In genomic region chr9:122244080-122244799, GRCm38 (mm10) we compare ENCODE assay signal across 8 mouse cellular contexts. TPM values are rescaled to one million over a fixed set of nuclear protein-coding genes. Genes with fewer than 3 reads are reported as not detected.
A peak's percentile ranks its signal among the peaks of the same experiment; 100 is the strongest.
DNase-seq lines count a peak whose midpoint lies in the region; ATAC-seq and TF ChIP-seq lines count a peak whose summit lies in the region.

No protein-coding gene starts in this region.

- H3K4me1 ChIP-seq in intestine, postnatal 0 days (replicated peaks; ENCODE audit: control insufficient read depth, insufficient read depth, low read length) = no peaks in the 10 kb centered on the region
- H3K4me1 ChIP-seq in intestine, embryonic 16.5 days (ENCODE audit: control insufficient read depth, insufficient read depth, low read length) = no peaks in the 10 kb centered on the region
- no peaks in the 10 kb centered on the region for H3K4me1 ChIP-seq in ES-Bruce4 (ENCODE audit: control insufficient read depth, insufficient read depth, low read length)
- no peaks in the 10 kb centered on the region for H3K4me1 ChIP-seq in midbrain, postnatal 0 days (ENCODE audit: insufficient read depth, low read length)

- no peaks in the 10 kb centered on the region for H3K9me3 ChIP-seq in intestine, postnatal 0 days (ENCODE audit: control insufficient read depth)
- no peaks in the 10 kb centered on the region for H3K9me3 ChIP-seq in intestine, embryonic 16.5 days (ENCODE audit: control insufficient read depth, low read length)
- no peaks in the 10 kb centered on the region for H3K9me3 ChIP-seq in ES-Bruce4 (replicated peaks; ENCODE audit: control insufficient read depth, insufficient read depth, low read length, poor library complexity, severe bottlenecking)
- H3K9me3 ChIP-seq in midbrain, postnatal 0 days (ENCODE audit: low read length) = no peaks in the 10 kb centered on the region

- no peak for TF ChIP-seq POLR2A in ES-Bruce4 (IDR thresholded peaks at IDR 0.05; ENCODE audit: insufficient read depth, low read length)

- H3K9ac ChIP-seq in intestine, postnatal 0 days (ENCODE audit: low read depth, low read length) = no peak overlapping the region
- H3K9ac ChIP-seq in intestine, embryonic 16.5 days (ENCODE audit: low read depth, low read length) = no peak overlapping the region
- H3K9ac ChIP-seq in ES-Bruce4 (ENCODE audit: low read depth, poor library complexity, severe bottlenecking) = no peak overlapping the region
- H3K9ac ChIP-seq in midbrain, postnatal 0 days (replicated peaks; ENCODE audit: low read length, poor library complexity, severe bottlenecking) = no peak overlapping the region

- H3K27ac ChIP-seq in intestine, postnatal 0 days (ENCODE audit: low read depth, low read length) = no peak overlapping the region
- H3K27ac ChIP-seq in intestine, embryonic 16.5 days (ENCODE audit: low read length) = no peak overlapping the region
- no peak overlapping the region for H3K27ac ChIP-seq in ES-Bruce4 (ENCODE audit: insufficient read depth, low read length)
- H3K27ac ChIP-seq in midbrain, postnatal 0 days (ENCODE audit: low read depth, low read length) = no peak overlapping the region

- DNase-seq in cerebellum, adult 18-20 months = peak; percentile 65 to 75
- peak; percentile 61 to 68 for DNase-seq in frontal cortex, postnatal 36 days (ENCODE audit: low spot score in 2 of 2)
- DNase-seq in layer of hippocampus, postnatal 14 days (ENCODE audit: low spot score in 2 of 2) = peak; percentile 51 to 74
- DNase-seq in midbrain, postnatal 0 days (ENCODE audit: low spot score) = peak; percentile 75
- peak; percentile 85 for DNase-seq in thymus, postnatal 14 days

- no peaks in the 10 kb centered on the region; the same call in 1 of the 2 replicates for H3K36me3 ChIP-seq in intestine, postnatal 0 days (ENCODE audit: control insufficient read depth, insufficient read depth)
- no peaks in the 10 kb centered on the region for H3K36me3 ChIP-seq in intestine, embryonic 16.5 days (ENCODE audit: control insufficient read depth, insufficient read depth, low read length)
- no peaks in the 10 kb centered on the region for H3K36me3 ChIP-seq in ES-Bruce4 (ENCODE audit: control insufficient read depth, insufficient read depth, low read length, poor library complexity, severe bottlenecking)
- H3K36me3 ChIP-seq in midbrain, postnatal 0 days (ENCODE audit: insufficient read depth, low read length) = no peaks in the 10 kb centered on the region; the same call in 1 of the 2 replicates

- ATAC-seq in intestine, postnatal 0 days = no peak
- ATAC-seq in intestine, embryonic 16.5 days = no peak
- no peak for ATAC-seq in midbrain, postnatal 0 days (ENCODE audit: low FRiP score)

- no peak overlapping the region for H3K4me2 ChIP-seq in intestine, postnatal 0 days (replicated peaks; ENCODE audit: low read depth)
- H3K4me2 ChIP-seq in intestine, embryonic 16.5 days (ENCODE audit: low read depth, low read length) = no peak overlapping the region
- H3K4me2 ChIP-seq in midbrain, postnatal 0 days (ENCODE audit: low read depth, low read length, poor library complexity, severe bottlenecking) = no peak overlapping the region

- H3K4me3 ChIP-seq in intestine, postnatal 0 days (ENCODE audit: low read depth, low read length) = no peak overlapping the region
- no peak overlapping the region for H3K4me3 ChIP-seq in intestine, embryonic 16.5 days (ENCODE audit: low read length)
- H3K4me3 ChIP-seq in ES-Bruce4 (ENCODE audit: low read depth, low read length) = no peak overlapping the region
- no peak overlapping the region for H3K4me3 ChIP-seq in midbrain, postnatal 0 days (ENCODE audit: low read depth, low read length)

- WGBS in intestine, postnatal 0 days = 35% methylated on average over 4 of the region's 4 CpGs
- WGBS in intestine, embryonic 16.5 days = 34% methylated on average over 4 of the region's 4 CpGs
- WGBS in midbrain, postnatal 0 days = 31% methylated on average over 4 of the region's 4 CpGs

- TF ChIP-seq EP300 in ES-Bruce4 (IDR thresholded peaks at IDR 0.05; ENCODE audit: insufficient read depth, low read depth, low read length) = no peak

- peak; percentile 87 for TF ChIP-seq CTCF in intestine, postnatal 0 days (IDR thresholded peaks at IDR 0.05; ENCODE audit: low read depth)
- TF ChIP-seq CTCF in ES-Bruce4 (IDR thresholded peaks at IDR 0.05; ENCODE audit: low read depth, low read length) = peak; percentile 76
- peak; percentile 88 for TF ChIP-seq CTCF in midbrain, postnatal 0 days (IDR thresholded peaks at IDR 0.05)

- no peaks in the 10 kb centered on the region for H3K27me3 ChIP-seq in intestine, postnatal 0 days (replicated peaks; ENCODE audit: control insufficient read depth, insufficient read depth, low read length)
- H3K27me3 ChIP-seq in intestine, embryonic 16.5 days (replicated peaks; ENCODE audit: control insufficient read depth, insufficient read depth, low read length) = no peaks in the 10 kb centered on the region
- H3K27me3 ChIP-seq in ES-Bruce4 (ENCODE audit: control insufficient read depth, insufficient read depth, low read length, poor library complexity, severe bottlenecking) = no peaks in the 10 kb centered on the region
- H3K27me3 ChIP-seq in midbrain, postnatal 0 days (ENCODE audit: insufficient read depth, low read length) = no peaks in the 10 kb centered on the region

RNA-seq across cellular contexts. Expression of gene Ano10, which starts 50.0 kb away (rescaled TPM):
- 47.7 and 51.9 TPM in 2 replicates for polyA plus RNA-seq in intestine, postnatal 0 days (2015; fragmentation: Nextera tagmentation; extraction: Ambion mirVana)
- polyA plus RNA-seq in intestine, embryonic 16.5 days (2015; fragmentation: Nextera tagmentation; extraction: Ambion mirVana) = 37.9 and 39.7 TPM in 2 replicates
- 19.4 and 19.6 TPM in 2 replicates for polyA plus RNA-seq in ES-Bruce4 (2011; ENCODE audit: insufficient read depth, insufficient read length, low read depth, missing spikeins)
- 10 to 100 TPM; 23.8 to 28.5 TPM for total RNA-seq in layer of hippocampus, postnatal 14 days (2021)
- 27.2 and 33.0 TPM in 2 replicates for total RNA-seq in midbrain, postnatal 0 days (2014; rRNA removed)
- 29.9 and 36.5 TPM in 2 replicates for polyA plus RNA-seq in midbrain, postnatal 0 days (2015; fragmentation: Nextera tagmentation; extraction: Ambion mirVana)
